Comparison of ENCODE assay signal across 32 mouse cellular contexts in genomic region chr11:80856827-80857226, GRCm38 (mm10). TPM values are rescaled to one million over a fixed set of nuclear protein-coding genes. Genes with fewer than 3 reads are reported as not detected.
DNase-seq lines count a peak whose midpoint lies in the region; ATAC-seq and TF ChIP-seq lines count a peak whose summit lies in the region.
"Had no signal": no experiment of that assay in that cellular context is flagged by ENCODE, and none has a peak within 500 bp of the region (broad histone marks: within the 10 kb centered on the region; RNA-seq: fewer than 3 reads in every experiment).

No protein-coding gene starts in this region.

- H3K4me2 ChIP-seq in intestine, embryonic 15.5 days (replicated peaks) = no peak overlapping the region
- H3K4me2 ChIP-seq in intestine, postnatal 0 days (replicated peaks; ENCODE audit: low read depth) = no peak overlapping the region
- no peak overlapping the region for H3K4me2 ChIP-seq in stomach, embryonic 15.5 days
- H3K4me2 ChIP-seq: heart, embryonic 13.5 days; hindbrain, embryonic 14.5 days had no signal

- H3K79me2 ChIP-seq in MEL (ENCODE audit: control insufficient read depth, insufficient read depth, low read length, poor library complexity) = no peaks in the 10 kb centered on the region

- no peaks in the 10 kb centered on the region; the same call in 1 of the 2 replicates for H3K27me3 ChIP-seq in intestine, embryonic 15.5 days (replicated peaks)
- no peaks in the 10 kb centered on the region for H3K27me3 ChIP-seq in intestine, postnatal 0 days (replicated peaks; ENCODE audit: control insufficient read depth, insufficient read depth, low read length)
- H3K27me3 ChIP-seq in MEL (ENCODE audit: control insufficient read depth in 1 of 2, insufficient read depth in 2 of 2, low read length in 2 of 2) = peaks cover 0 to 4% of the 10 kb centered on the region in 2 experiments; a peak in 2 of 4 replicates
- no peaks in the 10 kb centered on the region for H3K27me3 ChIP-seq in stomach, embryonic 15.5 days (replicated peaks)

- no peak overlapping the region for H3K27ac ChIP-seq in intestine, embryonic 15.5 days
- H3K27ac ChIP-seq in intestine, postnatal 0 days (ENCODE audit: low read depth, low read length) = no peak overlapping the region
- no peak overlapping the region for H3K27ac ChIP-seq in MEL (ENCODE audit: control insufficient read depth, low read depth, low read length)
- 0 out of 2 replicates have a peak overlapping the region, but pooled peaks have one; percentile 18 for H3K27ac ChIP-seq in stomach, embryonic 15.5 days
- H3K27ac ChIP-seq: heart, adult 2 months; heart, embryonic 10.5 days; heart, embryonic 13.5 days; hindbrain, embryonic 14.5 days; hindbrain, postnatal 0 days had no signal

- 44% methylated on average over 2 of the region's 2 CpGs for WGBS in intestine, embryonic 15.5 days
- WGBS in intestine, postnatal 0 days = 40% methylated on average over 2 of the region's 2 CpGs
- 48% methylated on average over 2 of the region's 2 CpGs for WGBS in stomach, embryonic 15.5 days

- DNase-seq in MEL (ENCODE audit: low read depth, low spot score) = peak; percentile 20
- no peak for DNase-seq in thymus, postnatal 4 days
- no peak for DNase-seq in frontal cortex, postnatal 36 days (ENCODE audit: low spot score in 2 of 2)
- DNase-seq: adrenal gland, postnatal 10 days; adrenal gland, postnatal 36 days; cerebellum, adult 18-20 months; cerebellum, adult 9-10 months; cerebellum, postnatal 14 days; forebrain, postnatal 0 days; gastrocnemius, postnatal 10 days; gastrocnemius, postnatal 36 days; heart, adult 2 months; heart, postnatal 14 days; heart, postnatal 4 days had no signal

- peak in 1 of 2 experiments; percentile 14; a peak in 1 of 4 replicates for TF ChIP-seq EP300 in MEL (IDR thresholded peaks at IDR 0.05; ENCODE audit: low read depth in 1 of 2, low read length in 2 of 2)

- H3K9ac ChIP-seq in intestine, embryonic 15.5 days = no peak overlapping the region
- H3K9ac ChIP-seq in intestine, postnatal 0 days (ENCODE audit: low read depth, low read length) = no peak overlapping the region
- no peak overlapping the region for H3K9ac ChIP-seq in MEL (ENCODE audit: control insufficient read depth, low read depth, low read length, poor library complexity, severe bottlenecking)
- no peak overlapping the region for H3K9ac ChIP-seq in stomach, embryonic 15.5 days
- H3K9ac ChIP-seq: forebrain, postnatal 0 days; heart, embryonic 13.5 days; hindbrain, embryonic 14.5 days had no signal

- no peak for TF ChIP-seq CTCF in intestine, postnatal 0 days (IDR thresholded peaks at IDR 0.05; ENCODE audit: low read depth)
- TF ChIP-seq CTCF in MEL (IDR thresholded peaks at IDR 0.05 in 2 of 3, conservative IDR thresholded peaks at IDR 0.05 in 1 of 3; ENCODE audit: control insufficient read depth in 1 of 3, insufficient read depth in 1 of 3, low read depth in 2 of 3, low read length in 3 of 3, poor library complexity in 1 of 3, severe bottlenecking in 1 of 3) = no peak

- ATAC-seq in intestine, embryonic 15.5 days = peak; percentile 21; the same call in 1 of the 2 replicates
- ATAC-seq in intestine, postnatal 0 days = no peak
- ATAC-seq in stomach, embryonic 15.5 days (ENCODE audit: insufficient read depth, low FRiP score, low read depth) = no peak
- ATAC-seq: forebrain, embryonic 14.5 days; forebrain, postnatal 0 days; hindbrain, postnatal 0 days; Patski had no signal

- no peaks in the 10 kb centered on the region for H3K9me3 ChIP-seq in intestine, embryonic 15.5 days
- H3K9me3 ChIP-seq in intestine, postnatal 0 days (ENCODE audit: control insufficient read depth) = no peaks in the 10 kb centered on the region
- no peaks in the 10 kb centered on the region for H3K9me3 ChIP-seq in MEL (replicated peaks; ENCODE audit: insufficient read depth, low read length)
- no peaks in the 10 kb centered on the region for H3K9me3 ChIP-seq in stomach, embryonic 15.5 days
- H3K9me3 ChIP-seq: heart, embryonic 10.5 days; heart, embryonic 13.5 days had no signal

- no peaks in the 10 kb centered on the region for H3K4me1 ChIP-seq in intestine, embryonic 15.5 days (replicated peaks)
- no peaks in the 10 kb centered on the region; the same call in 1 of the 2 replicates for H3K4me1 ChIP-seq in intestine, postnatal 0 days (replicated peaks; ENCODE audit: control insufficient read depth, insufficient read depth, low read length)
- H3K4me1 ChIP-seq in MEL (ENCODE audit: control insufficient read depth in 1 of 2, insufficient read depth in 2 of 2, low read length in 2 of 2) = peaks cover 6 to 13% of the 10 kb centered on the region in 2 experiments
- 0 out of 2 replicates have a peak, but pooled peaks cover 5% of the 10 kb centered on the region for H3K4me1 ChIP-seq in stomach, embryonic 15.5 days

- no peak for TF ChIP-seq RAD21 in MEL (IDR thresholded peaks at IDR 0.05; ENCODE audit: low read depth, low read length)

- H3K36me3 ChIP-seq in intestine, embryonic 15.5 days = no peaks in the 10 kb centered on the region
- H3K36me3 ChIP-seq in intestine, postnatal 0 days (ENCODE audit: control insufficient read depth, insufficient read depth) = no peaks in the 10 kb centered on the region
- peaks cover 0 to 9% of the 10 kb centered on the region in 2 experiments; a peak in 2 of 4 replicates for H3K36me3 ChIP-seq in MEL (ENCODE audit: control insufficient read depth in 1 of 2, insufficient read depth in 2 of 2, low read length in 2 of 2)
- no peaks in the 10 kb centered on the region for H3K36me3 ChIP-seq in stomach, embryonic 15.5 days
- H3K36me3 ChIP-seq: heart, embryonic 10.5 days; heart, embryonic 13.5 days had no signal

- no peak overlapping the region for H3K4me3 ChIP-seq in intestine, embryonic 15.5 days (replicated peaks)
- H3K4me3 ChIP-seq in intestine, postnatal 0 days (ENCODE audit: low read depth, low read length) = no peak overlapping the region
- H3K4me3 ChIP-seq in MEL (ENCODE audit: control insufficient read depth in 1 of 2, insufficient read depth in 1 of 2, low read depth in 2 of 2, low read length in 2 of 2) = no peak overlapping the region
- H3K4me3 ChIP-seq in stomach, embryonic 15.5 days (replicated peaks) = no peak overlapping the region
- H3K4me3 ChIP-seq: heart, adult 2 months; heart, embryonic 10.5 days; heart, embryonic 13.5 days had no signal

- TF ChIP-seq POLR2A in MEL (IDR thresholded peaks at IDR 0.05; ENCODE audit: control insufficient read depth in 1 of 2, insufficient read depth in 1 of 2, low read depth in 1 of 2, low read length in 2 of 2, poor library complexity in 1 of 2) = no peak

TF ChIP-seq in MEL, 35 proteins besides CTCF, POLR2A, EP300 and RAD21:
- TF ChIP-seq MEF2A (IDR thresholded peaks at IDR 0.05; ENCODE audit: extremely low read depth, insufficient replicate concordance, low read depth, low read length, poor library complexity, severe bottlenecking) = no peak
- 0 out of 2 replicates have a peak, but pooled peaks have one; percentile 8 for TF ChIP-seq TCF12 (IDR thresholded peaks at IDR 0.05; ENCODE audit: low read depth, low read length)
- peak; percentile 50; the same call in 1 of the 2 replicates for TF ChIP-seq GATA1 (IDR thresholded peaks at IDR 0.05; ENCODE audit: low read depth, low read length)

RNA-seq across cellular contexts. Expression of gene Spaca3, which starts 1.3 kb away (rescaled TPM):
- polyA plus RNA-seq in intestine, embryonic 15.5 days (2015; fragmentation: Nextera tagmentation; extraction: Ambion mirVana) = not detected in 2 replicates
- polyA plus RNA-seq in intestine, postnatal 0 days (2015; fragmentation: Nextera tagmentation; extraction: Ambion mirVana) = not detected in 2 replicates
- not detected in 2 replicates for total RNA-seq in MEL (2012; rRNA removed)
- not detected for polyA plus RNA-seq in MEL (2012; ENCODE audit: insufficient read depth in 1 of 2, insufficient read length in 2 of 2, low read depth in 1 of 2, low replicate concordance in 2 of 2, missing spikeins in 1 of 2)
- not detected in 2 replicates for polyA plus RNA-seq in stomach, embryonic 15.5 days (2015; fragmentation: Nextera tagmentation; extraction: Ambion mirVana)
- total RNA-seq: adrenal gland, adult 18-20 months; adrenal gland, postnatal 10 days; adrenal gland, postnatal 36 days; ES-E14; forebrain, postnatal 0 days; gastrocnemius, postnatal 10 days; gastrocnemius, postnatal 36 days; granulocyte monocyte progenitor cell, adult 5-6 weeks; heart, adult 2 months; heart, postnatal 14 days; heart, postnatal 4 days; hindbrain, postnatal 0 days had no signal
- polyA plus RNA-seq: embryonic facial prominence, embryonic 11.5 days; embryonic facial prominence, embryonic 14.5 days; forebrain, embryonic 11.5 days; forebrain, embryonic 14.5 days; forebrain, postnatal 0 days; frontal cortex, adult 2 months; heart, adult 2 months; heart, embryonic 10.5 days; heart, embryonic 13.5 days; heart, embryonic 16.5 days; hindbrain, embryonic 11.5 days; hindbrain, embryonic 14.5 days; hindbrain, postnatal 0 days; Patski had no signal

RNA-seq across cellular contexts. Expression of gene Tmem98, which starts 46.9 kb away (rescaled TPM):
- 214 and 215 TPM in 2 replicates for polyA plus RNA-seq in intestine, embryonic 15.5 days (2015; fragmentation: Nextera tagmentation; extraction: Ambion mirVana)
- polyA plus RNA-seq in intestine, postnatal 0 days (2015; fragmentation: Nextera tagmentation; extraction: Ambion mirVana) = 148 and 156 TPM in 2 replicates
- total RNA-seq in MEL (2012; rRNA removed) = 21.5 and 23.3 TPM in 2 replicates
- polyA plus RNA-seq in MEL (2012; ENCODE audit: insufficient read depth in 1 of 2, insufficient read length in 2 of 2, low read depth in 1 of 2, low replicate concordance in 2 of 2, missing spikeins in 1 of 2) = 10 to 100 TPM in 1 of 2 experiments, not detected in 1; 33.5 TPM
- polyA plus RNA-seq in stomach, embryonic 15.5 days (2015; fragmentation: Nextera tagmentation; extraction: Ambion mirVana) = 120 and 133 TPM in 2 replicates
